Mouse (Mus musculus): ENCODE results near the gene Lpgat1. TPM values are rescaled to one million over a fixed set of nuclear protein-coding genes. Genes with fewer than 3 reads are reported as not detected.

Lpgat1 gene
- polyA plus RNA-seq, 1 experiment from 2014 or later: 10.4 TPM

- H3K4me2 ChIP-seq (ENCODE audit: low read depth, low read length): no peak overlapping the region
- H3K27ac ChIP-seq (ENCODE audit: low read length): no peak overlapping the region
- H3K9me3 ChIP-seq (ENCODE audit: control insufficient read depth, low read length): no peaks in the 10 kb centered on the region
- no peak overlapping the region for H3K4me3 ChIP-seq (ENCODE audit: low read length)
- H3K27me3 ChIP-seq (replicated peaks; ENCODE audit: control insufficient read depth, insufficient read depth, low read length): no peaks in the 10 kb centered on the region
- 0 out of 2 replicates have a peak, but pooled peaks cover 3% of the 10 kb centered on the region for H3K4me1 ChIP-seq (ENCODE audit: control insufficient read depth, insufficient read depth, low read length)
- WGBS: 69% methylated on average over 2 of the region's 2 CpGs
- H3K36me3 ChIP-seq (ENCODE audit: control insufficient read depth, insufficient read depth, low read length): no peaks in the 10 kb centered on the region
- no peak for ATAC-seq
- H3K9ac ChIP-seq (ENCODE audit: low read depth, low read length): no peak overlapping the region
These were observed 7.8 kb upstream of the Lpgat1 start for GRCm38 (mm10) chr1:191709811-191710210.

- Histone ChIP-seq H3K4me1 (ENCODE audit: control insufficient read depth, insufficient read depth, low read length) (no peaks in the 10 kb centered on the region), H3K27me3 (replicated peaks; ENCODE audit: control insufficient read depth, insufficient read depth, low read length) (no peaks in the 10 kb centered on the region), H3K27ac (ENCODE audit: low read length) (no peak overlapping the region), H3K4me2 (ENCODE audit: low read depth, low read length) (no peak overlapping the region), H3K9ac (ENCODE audit: low read depth, low read length) (no peak overlapping the region), H3K9me3 (ENCODE audit: control insufficient read depth, low read length) (no peaks in the 10 kb centered on the region), H3K4me3 (ENCODE audit: low read length) (no peak overlapping the region), H3K36me3 (ENCODE audit: control insufficient read depth, insufficient read depth, low read length) (no peaks in the 10 kb centered on the region)
- 82% methylated on average over 4 of the region's 4 CpGs for WGBS
- no peak for ATAC-seq
These were observed 5.3 kb upstream of the Lpgat1 start for GRCm38 (mm10) chr1:191712224-191712838.

GRCm38 (mm10) chr1:191713813-191714212 lies 3.8 kb upstream of the Lpgat1 start:
- Histone ChIP-seq H3K4me2 (ENCODE audit: low read depth, low read length) (no peak overlapping the region), H3K4me3 (ENCODE audit: low read length) (no peak overlapping the region), H3K4me1 (ENCODE audit: control insufficient read depth, insufficient read depth, low read length) (no peaks in the 10 kb centered on the region), H3K9me3 (ENCODE audit: control insufficient read depth, low read length) (no peaks in the 10 kb centered on the region), H3K9ac (ENCODE audit: low read depth, low read length) (no peak overlapping the region), H3K27me3 (replicated peaks; ENCODE audit: control insufficient read depth, insufficient read depth, low read length) (no peaks in the 10 kb centered on the region), H3K27ac (ENCODE audit: low read length) (no peak overlapping the region), H3K36me3 (ENCODE audit: control insufficient read depth, insufficient read depth, low read length) (no peaks in the 10 kb centered on the region)
- ATAC-seq: no peak
- WGBS: 89% methylated on average over 3 of the region's 3 CpGs

DNA sequence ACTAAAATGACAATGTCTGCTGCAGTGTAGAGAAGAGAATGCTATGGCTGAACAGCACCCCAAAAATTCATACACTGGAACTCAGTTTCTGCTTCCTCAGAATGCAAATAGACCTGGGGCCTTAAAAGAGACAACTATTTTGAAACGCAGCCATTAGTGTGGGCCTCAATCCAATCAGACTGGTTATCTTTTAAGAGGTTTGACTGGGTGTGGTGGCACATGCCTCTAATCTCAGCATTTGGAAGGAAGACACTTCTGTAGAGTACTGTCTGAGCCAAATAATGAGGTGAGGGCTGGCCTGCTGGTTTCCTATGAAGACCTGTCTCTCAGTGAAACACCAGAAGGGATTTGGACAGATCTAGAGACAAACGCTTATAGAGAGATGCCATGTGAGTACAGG lies 2.5 kb upstream of the Lpgat1 start:
- Histone ChIP-seq H3K9me3 (ENCODE audit: control insufficient read depth, low read length) (no peaks in the 10 kb centered on the region), H3K9ac (ENCODE audit: low read depth, low read length) (no peak overlapping the region), H3K4me3 (ENCODE audit: low read length) (no peak overlapping the region), H3K36me3 (ENCODE audit: control insufficient read depth, insufficient read depth, low read length) (no peaks in the 10 kb centered on the region), H3K27ac (ENCODE audit: low read length) (no peak overlapping the region), H3K27me3 (replicated peaks; ENCODE audit: control insufficient read depth, insufficient read depth, low read length) (no peaks in the 10 kb centered on the region), H3K4me1 (ENCODE audit: control insufficient read depth, insufficient read depth, low read length) (peaks cover under 1% of the 10 kb centered on the region; the same call in 1 of the 2 replicates), H3K4me2 (ENCODE audit: low read depth, low read length) (no peak overlapping the region)
- ATAC-seq: no peak
- 75% methylated on average over 2 of the region's 2 CpGs for WGBS

- no peaks in the 10 kb centered on the region for H3K9me3 ChIP-seq (ENCODE audit: control insufficient read depth, low read length)
- peaks cover 2% of the 10 kb centered on the region; the same call in 1 of the 2 replicates for H3K4me1 ChIP-seq (ENCODE audit: control insufficient read depth, insufficient read depth, low read length)
- peak overlapping the region; percentile 92 for H3K9ac ChIP-seq (ENCODE audit: low read depth, low read length)
- no peak overlapping the region for H3K27ac ChIP-seq (ENCODE audit: low read length)
- peak overlapping the region; percentile 89 for H3K4me2 ChIP-seq (ENCODE audit: low read depth, low read length)
- ATAC-seq: no peak
- H3K4me3 ChIP-seq (ENCODE audit: low read length): peak overlapping the region; percentile 84
- WGBS: 0% methylated on average over 1 of the region's 1 CpGs
- no peaks in the 10 kb centered on the region for H3K36me3 ChIP-seq (ENCODE audit: control insufficient read depth, insufficient read depth, low read length)
- H3K27me3 ChIP-seq (replicated peaks; ENCODE audit: control insufficient read depth, insufficient read depth, low read length): no peaks in the 10 kb centered on the region
These were observed 493 bp upstream of the Lpgat1 start for GRCm38 (mm10) chr1:191717141-191717540.

- H3K36me3 ChIP-seq (ENCODE audit: control insufficient read depth, insufficient read depth, low read length): no peaks in the 10 kb centered on the region
- no peaks in the 10 kb centered on the region for H3K27me3 ChIP-seq (replicated peaks; ENCODE audit: control insufficient read depth, insufficient read depth, low read length)
- peaks cover 2% of the 10 kb centered on the region; the same call in 1 of the 2 replicates for H3K4me1 ChIP-seq (ENCODE audit: control insufficient read depth, insufficient read depth, low read length)
- H3K4me2 ChIP-seq (ENCODE audit: low read depth, low read length): peak overlapping the region; percentile 89
- peak; percentile 60 for ATAC-seq
- WGBS: under 1% methylated on average over 68 of the region's 84 CpGs
- peak overlapping the region; percentile 84 for H3K4me3 ChIP-seq (ENCODE audit: low read length)
- H3K9ac ChIP-seq (ENCODE audit: low read depth, low read length): peak overlapping the region; percentile 92
- peak overlapping the region; percentile 93 for H3K27ac ChIP-seq (ENCODE audit: low read length)
- no peaks in the 10 kb centered on the region for H3K9me3 ChIP-seq (ENCODE audit: control insufficient read depth, low read length)
These were observed 1.1 kb downstream of the Lpgat1 start for GRCm38 (mm10) chr1:191718522-191719281.

DNA sequence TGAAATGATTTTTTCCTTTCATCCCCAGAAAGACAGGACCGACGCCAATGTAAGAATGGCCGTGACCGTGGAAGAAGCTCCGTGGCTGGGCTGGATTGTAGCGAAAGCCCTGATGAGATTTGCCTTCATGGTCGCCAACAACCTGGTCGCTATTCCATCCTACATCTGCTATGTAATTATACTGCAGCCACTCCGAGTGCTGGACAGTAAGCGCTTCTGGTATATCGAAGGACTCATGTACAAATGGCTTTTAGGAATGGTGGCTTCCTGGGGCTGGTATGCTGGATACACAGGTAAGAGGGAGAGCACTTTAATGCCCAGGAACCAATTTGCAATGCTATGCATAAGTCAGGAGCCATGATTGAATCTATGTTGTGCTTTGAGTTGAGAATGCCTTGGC lies 1.7 kb downstream of the Lpgat1 start:
- ATAC-seq: no peak
- H3K36me3 ChIP-seq (ENCODE audit: control insufficient read depth, insufficient read depth, low read length): no peaks in the 10 kb centered on the region
- peak overlapping the region; percentile 89 for H3K4me2 ChIP-seq (ENCODE audit: low read depth, low read length)
- H3K9me3 ChIP-seq (ENCODE audit: control insufficient read depth, low read length): no peaks in the 10 kb centered on the region
- 0 out of 2 replicates have a peak overlapping the region, but pooled peaks have one; percentile 93 for H3K27ac ChIP-seq (ENCODE audit: low read length)
- WGBS: 13% methylated on average over 11 of the region's 11 CpGs
- H3K4me1 ChIP-seq (ENCODE audit: control insufficient read depth, insufficient read depth, low read length): peaks cover 2% of the 10 kb centered on the region; the same call in 1 of the 2 replicates
- H3K9ac ChIP-seq (ENCODE audit: low read depth, low read length): peak overlapping the region; percentile 92
- H3K27me3 ChIP-seq (replicated peaks; ENCODE audit: control insufficient read depth, insufficient read depth, low read length): no peaks in the 10 kb centered on the region
- peak overlapping the region; percentile 84 for H3K4me3 ChIP-seq (ENCODE audit: low read length)

DNA sequence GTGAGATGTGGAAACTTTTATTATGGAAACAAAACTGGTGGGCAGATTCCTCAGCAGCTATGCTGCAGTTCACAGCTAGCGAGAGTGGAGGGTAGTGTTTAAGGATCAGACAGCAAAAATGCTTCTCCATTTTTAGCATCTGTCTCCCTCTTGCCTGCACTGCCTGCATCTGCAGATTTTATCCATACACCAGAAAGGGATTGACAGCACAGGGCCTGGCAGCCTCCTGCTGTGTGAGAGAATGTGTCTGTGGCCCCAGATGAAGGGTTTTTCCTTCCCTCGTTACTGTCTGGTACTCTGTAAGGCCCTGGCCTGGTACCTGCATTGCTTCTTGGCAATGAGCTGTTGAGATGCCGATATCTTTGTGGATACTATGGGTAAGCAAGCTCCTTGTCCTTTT lies 2.8 kb downstream of the Lpgat1 start:
- Histone ChIP-seq H3K4me2 (ENCODE audit: low read depth, low read length) (no peak overlapping the region), H3K9me3 (ENCODE audit: control insufficient read depth, low read length) (no peaks in the 10 kb centered on the region), H3K36me3 (ENCODE audit: control insufficient read depth, insufficient read depth, low read length) (no peaks in the 10 kb centered on the region), H3K9ac (ENCODE audit: low read depth, low read length) (no peak overlapping the region), H3K4me1 (ENCODE audit: control insufficient read depth, insufficient read depth, low read length) (peaks cover 2% of the 10 kb centered on the region; the same call in 1 of the 2 replicates), H3K27me3 (replicated peaks; ENCODE audit: control insufficient read depth, insufficient read depth, low read length) (no peaks in the 10 kb centered on the region), H3K4me3 (ENCODE audit: low read length) (no peak overlapping the region), H3K27ac (ENCODE audit: low read length) (no peak overlapping the region)
- whole genome bisulfite sequencing: 80% methylated on average over 3 of the region's 3 CpGs
- ATAC-seq: no peak

DNA sequence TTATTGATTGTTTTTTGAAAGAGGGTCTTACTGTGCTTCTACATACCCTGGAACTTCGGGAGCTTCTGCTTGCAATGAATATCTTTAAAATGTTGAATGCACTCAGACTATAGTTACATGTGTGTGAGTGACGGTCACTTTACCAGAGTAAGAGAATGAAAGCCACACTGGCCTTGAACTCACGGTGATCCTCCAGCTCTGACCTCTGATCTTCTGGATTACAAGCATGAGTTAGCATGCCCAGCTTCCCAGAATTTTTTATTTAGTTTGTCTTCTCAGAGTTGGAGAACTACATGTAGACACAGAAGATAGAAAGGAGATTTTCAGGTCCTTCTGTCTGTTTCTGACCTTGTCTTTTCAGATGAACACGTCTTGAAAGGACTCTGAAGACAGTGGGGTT lies 5.1 kb downstream of the Lpgat1 start:
- no peaks in the 10 kb centered on the region for H3K27me3 ChIP-seq (replicated peaks; ENCODE audit: control insufficient read depth, insufficient read depth, low read length)
- H3K4me3 ChIP-seq (ENCODE audit: low read length): no peak overlapping the region
- no peak for ATAC-seq
- 89% methylated on average over 4 of the region's 4 CpGs for WGBS
- no peaks in the 10 kb centered on the region for H3K36me3 ChIP-seq (ENCODE audit: control insufficient read depth, insufficient read depth, low read length)
- peaks cover 2% of the 10 kb centered on the region; the same call in 1 of the 2 replicates for H3K4me1 ChIP-seq (ENCODE audit: control insufficient read depth, insufficient read depth, low read length)
- H3K9ac ChIP-seq (ENCODE audit: low read depth, low read length): no peak overlapping the region
- H3K27ac ChIP-seq (ENCODE audit: low read length): no peak overlapping the region
- H3K4me2 ChIP-seq (ENCODE audit: low read depth, low read length): no peak overlapping the region
- no peaks in the 10 kb centered on the region for H3K9me3 ChIP-seq (ENCODE audit: control insufficient read depth, low read length)
